ENCODE assay signal across 22 mouse cellular contexts in genomic region chr2:33269132-33269493, GRCm38 (mm10). TPM values are rescaled to one million over a fixed set of nuclear protein-coding genes. Genes with fewer than 3 reads are reported as not detected.
DNase-seq lines count a peak whose midpoint lies in the region; ATAC-seq lines count a peak whose summit lies in the region.
"Had no signal": no experiment of that assay in that cellular context is flagged by ENCODE, and none has a peak within 500 bp of the region (broad histone marks: within the 10 kb centered on the region; RNA-seq: fewer than 3 reads in every experiment).

No protein-coding gene starts in this region.

- no peak overlapping the region for H3K9ac ChIP-seq in hindbrain, embryonic 13.5 days
- H3K9ac ChIP-seq in hindbrain, embryonic 11.5 days (ENCODE audit: low read depth, low read length), result no peak overlapping the region
- H3K9ac ChIP-seq: hindbrain, embryonic 14.5 days; limb, embryonic 12.5 days; liver, embryonic 15.5 days; neural tube, embryonic 15.5 days had no signal

- DNase-seq in cerebellum, adult 11-12 months, result peak; percentile 61
- no peak for DNase-seq in cerebellum, postnatal 4 days (ENCODE audit: low spot score in 2 of 2)
- no peak for DNase-seq in hindbrain, embryonic 11.5 days (ENCODE audit: low spot score)
- peak; percentile 50 to 65 for DNase-seq in cerebellum, adult 18-20 months
- no peak for DNase-seq in lung, postnatal 10 days
- no peak for DNase-seq in testis, postnatal 10 days (ENCODE audit: low spot score)
- DNase-seq: kidney, adult 9 months; kidney, postnatal 4 days; lung, postnatal 14 days; retina, postnatal 1 day; spleen, adult 18-20 months; thymus, postnatal 36 days had no signal

- peaks cover 35% of the 10 kb centered on the region for H3K36me3 ChIP-seq in hindbrain, embryonic 13.5 days
- H3K36me3 ChIP-seq in hindbrain, embryonic 11.5 days (ENCODE audit: control insufficient read depth, insufficient read depth, low read length), result no peaks in the 10 kb centered on the region
- H3K36me3 ChIP-seq: limb, embryonic 12.5 days; liver, embryonic 15.5 days had no signal

- H3K4me1 ChIP-seq in hindbrain, embryonic 13.5 days (replicated peaks), result peaks cover 23% of the 10 kb centered on the region
- no peaks in the 10 kb centered on the region for H3K4me1 ChIP-seq in hindbrain, embryonic 11.5 days (replicated peaks; ENCODE audit: control insufficient read depth, insufficient read depth, low read length)
- H3K4me1 ChIP-seq: liver, embryonic 15.5 days had no signal

- no peak for ATAC-seq in hindbrain, embryonic 13.5 days (ENCODE audit: low FRiP score)
- ATAC-seq in hindbrain, embryonic 11.5 days (ENCODE audit: low FRiP score), result no peak
- ATAC-seq in erythroblast, adult 5-6 weeks (replicated peaks; ENCODE audit: low FRiP score, poor library complexity, severe bottlenecking), result peak; percentile 41; the same call in 1 of the 2 replicates
- ATAC-seq: forebrain, embryonic 16.5 days had no signal

- H3K9me3 ChIP-seq in hindbrain, embryonic 13.5 days, result no peaks in the 10 kb centered on the region
- no peaks in the 10 kb centered on the region for H3K9me3 ChIP-seq in hindbrain, embryonic 11.5 days (ENCODE audit: control insufficient read depth, low read length)
- H3K9me3 ChIP-seq: limb, embryonic 12.5 days; liver, embryonic 15.5 days; neural tube, embryonic 15.5 days had no signal

- no peak overlapping the region for H3K4me2 ChIP-seq in hindbrain, embryonic 13.5 days
- no peak overlapping the region for H3K4me2 ChIP-seq in hindbrain, embryonic 11.5 days (replicated peaks; ENCODE audit: low read depth, low read length)
- H3K4me2 ChIP-seq: hindbrain, embryonic 14.5 days; limb, embryonic 12.5 days; liver, embryonic 15.5 days; midbrain, embryonic 11.5 days; neural tube, embryonic 15.5 days had no signal

- no peak overlapping the region for H3K4me3 ChIP-seq in hindbrain, embryonic 13.5 days
- H3K4me3 ChIP-seq in hindbrain, embryonic 11.5 days (ENCODE audit: low read depth, low read length), result no peak overlapping the region
- H3K4me3 ChIP-seq: erythroblast, embryonic 14.5 days; limb, embryonic 12.5 days; liver, embryonic 15.5 days; neural tube, embryonic 15.5 days had no signal

- WGBS in hindbrain, embryonic 13.5 days, result 85% methylated on average over 2 of the region's 2 CpGs
- 86% methylated on average over 2 of the region's 2 CpGs for WGBS in hindbrain, embryonic 11.5 days

- 0 out of 2 replicates have a peak overlapping the region, but pooled peaks have one; percentile 2 for H3K27ac ChIP-seq in hindbrain, embryonic 13.5 days
- H3K27ac ChIP-seq in hindbrain, embryonic 11.5 days (ENCODE audit: low read depth, low read length), result no peak overlapping the region
- H3K27ac ChIP-seq: hindbrain, embryonic 14.5 days; limb, embryonic 12.5 days; liver, embryonic 15.5 days; neural tube, embryonic 15.5 days had no signal

- no peaks in the 10 kb centered on the region for H3K27me3 ChIP-seq in hindbrain, embryonic 13.5 days
- no peaks in the 10 kb centered on the region for H3K27me3 ChIP-seq in hindbrain, embryonic 11.5 days (ENCODE audit: control insufficient read depth, insufficient read depth, low read length)
- H3K27me3 ChIP-seq: CH12.LX; limb, embryonic 12.5 days; liver, embryonic 15.5 days; neural tube, embryonic 15.5 days had no signal

RNA-seq across cellular contexts. Expression of gene Angptl2, which starts 53.2 kb away (rescaled TPM):
- polyA plus RNA-seq in hindbrain, embryonic 13.5 days (2015; fragmentation: Nextera tagmentation; extraction: Ambion mirVana), result 16.9 and 17.9 TPM in 2 replicates
- polyA plus RNA-seq in hindbrain, embryonic 11.5 days (2014; fragmentation: Nextera tagmentation; extraction: Ambion mirVana), result 19.9 and 21.3 TPM in 2 replicates
- total RNA-seq in erythroblast, adult 5-6 weeks (2015; ENCODE audit: low replicate concordance), result 1.0 TPM in 1 of 2 replicates, not detected in the other
- total RNA-seq in erythroblast, adult 5-6 weeks (2017; ENCODE audit: low replicate concordance), result 0.70 TPM in 1 of 2 replicates, not detected in the other
- polyA plus RNA-seq: erythroblast, embryonic 14.5 days had no signal

Comparison
In these comparisons a context has a peak if more than half of its experiments do, and no peak if none do; other contexts are left out.
1. DNase-seq: peak in cerebellum, adult 11-12 months (single experiment) and cerebellum, adult 18-20 months (2 of 2); none in cerebellum, postnatal 4 days (0 of 2), hindbrain, embryonic 11.5 days (single experiment), lung, postnatal 10 days (single experiment) and testis, postnatal 10 days (single experiment).